Mouse (Mus musculus): ENCODE results near the gene Prrg3.
"Not testable (repeated sequence)": the region's sequence is repeated elsewhere in the genome, so short reads cannot be mapped to it uniquely, and the experiment has no call there.

The Prrg3 gene

GRCm38 (mm10) chrX:71962073-71963051, at the start of gene Prrg3:
Prrg3 (plus strand) TSS chrX:71962624.
- peak; percentile 22 for DNase-seq

GRCm38 (mm10) chrX:71946631-71947030, 15.8 kb upstream of the Prrg3 start:
- DNase-seq, result peak; percentile 7

DNA sequence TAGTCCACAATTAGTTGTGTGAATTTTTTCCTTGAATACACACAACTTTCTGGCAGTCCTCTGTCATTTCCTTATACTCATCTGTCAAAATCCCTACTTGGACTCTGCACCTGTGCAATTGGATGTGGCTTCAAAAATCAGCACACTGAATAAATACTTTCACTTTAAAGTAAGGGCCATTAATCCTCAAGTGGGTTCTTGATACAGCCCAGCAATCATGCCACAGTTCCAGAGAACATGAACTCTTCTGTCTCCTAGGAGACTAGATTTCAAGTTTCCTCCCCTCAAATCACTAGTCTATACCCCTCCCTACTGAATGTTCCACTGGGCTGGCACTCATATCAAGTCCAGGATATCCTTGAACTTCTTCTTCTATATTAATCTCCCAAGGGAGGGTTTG, 4.1 kb upstream of the Prrg3 start:
- DNase-seq, result no peak

GRCm38 (mm10) chrX:71963275-71963912, 970 bp downstream of the Prrg3 start:
- peak; percentile 17 for DNase-seq

GRCm38 (mm10) chrX:71968216-71968615, 5.8 kb downstream of the Prrg3 start:
- DNase-seq, result no peak

GRCm38 (mm10) chrX:71968816-71969215, 6.4 kb downstream of the Prrg3 start:
- peak; percentile 28 for DNase-seq

GRCm38 (mm10) chrX:71971325-71971724, 8.9 kb downstream of the Prrg3 start:
- no peak for DNase-seq

GRCm38 (mm10) chrX:71972686-71973085, 10.3 kb downstream of the Prrg3 start, which contains the start of gene Fate1:
Fate1 (plus strand) TSS chrX:71972986.
- DNase-seq, result no peak

DNA sequence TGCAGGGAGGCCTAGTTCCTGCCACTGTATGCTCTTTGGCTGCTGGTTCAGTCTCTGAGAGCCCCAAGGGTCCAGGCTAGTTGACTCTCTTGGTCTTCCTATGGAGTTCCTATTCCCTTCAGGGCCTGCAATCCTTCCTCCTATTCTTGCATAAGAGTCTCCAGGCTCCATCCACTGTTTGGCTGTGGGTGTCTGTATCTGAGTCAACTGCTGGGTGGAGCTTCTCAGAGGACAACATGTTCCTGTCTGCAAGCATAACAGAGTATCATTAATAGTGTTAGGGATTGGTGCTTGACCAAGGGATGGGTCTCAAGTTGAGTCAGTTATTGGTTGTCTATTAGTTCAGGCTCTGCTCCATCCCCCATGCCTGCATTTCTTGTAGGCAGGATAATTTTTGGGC, 15.3 kb downstream of the Prrg3 start:
- DNase-seq, result not testable (repeated sequence)

DNA sequence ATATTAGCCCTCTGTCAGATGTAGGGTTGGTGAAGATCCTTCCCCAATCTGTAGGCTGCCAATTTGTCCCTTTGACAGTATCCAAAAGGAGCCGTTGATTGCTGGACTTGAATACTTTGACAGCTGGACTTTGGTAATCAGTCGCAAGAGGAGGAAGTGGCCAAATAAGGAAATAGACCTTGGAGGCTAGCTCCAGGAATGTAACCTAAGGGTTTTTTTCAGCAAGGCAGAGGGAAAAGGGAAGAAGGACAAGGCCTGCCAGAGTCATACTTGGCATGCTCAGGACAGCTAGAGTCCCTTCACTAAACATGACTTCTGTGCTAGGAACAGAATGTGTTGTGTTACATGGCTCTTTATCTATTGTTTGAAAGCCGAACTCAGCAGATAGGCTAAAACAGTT, 18.0 kb downstream of the Prrg3 start:
- DNase-seq, result no peak

GRCm38 (mm10) chrX:71981322-71981721, 18.9 kb downstream of the Prrg3 start:
- no peak for DNase-seq

- DNase-seq, result no peak
Observed at GRCm38 (mm10) chrX:71983205-71983604, 20.8 kb downstream of the Prrg3 start.

DNA sequence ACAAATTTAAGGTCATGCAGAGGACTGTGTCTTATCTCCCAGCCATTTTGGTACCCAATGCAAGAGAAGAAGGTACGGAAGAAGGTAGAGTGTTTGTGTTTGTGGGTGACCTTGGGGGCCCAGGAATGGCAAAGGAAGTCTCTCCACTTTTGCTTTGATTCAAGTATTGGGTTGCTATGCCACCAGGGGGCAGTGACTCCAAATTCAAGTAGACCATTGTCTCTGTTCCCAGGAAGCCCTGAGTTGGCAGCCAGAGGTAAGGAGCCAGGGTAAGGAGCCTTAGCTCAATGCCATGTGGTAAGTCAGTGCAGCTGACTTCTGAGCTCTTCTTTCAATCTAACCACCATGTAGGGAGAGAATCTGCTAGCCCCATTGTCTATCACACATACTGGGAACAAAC, 21.4 kb downstream of the Prrg3 start:
- no peak for DNase-seq

GRCm38 (mm10) chrX:71991549-71991948, 29.1 kb downstream of the Prrg3 start, which contains the start of gene Cnga2:
Cnga2 (plus strand) TSS chrX:71991849.
- DNase-seq, result no peak

- DNase-seq, result no peak
Observed at GRCm38 (mm10) chrX:71995972-71996371, 33.5 kb downstream of the Prrg3 start.

GRCm38 (mm10) chrX:72009930-72010329, 47.5 kb downstream of the Prrg3 start:
- no peak for DNase-seq

GRCm38 (mm10) chrX:72012236-72012635, 49.8 kb downstream of the Prrg3 start:
- peak; percentile 40 for DNase-seq

- peak; percentile 14 for DNase-seq
Observed at GRCm38 (mm10) chrX:72012804-72013203, 50.4 kb downstream of the Prrg3 start.

DNA sequence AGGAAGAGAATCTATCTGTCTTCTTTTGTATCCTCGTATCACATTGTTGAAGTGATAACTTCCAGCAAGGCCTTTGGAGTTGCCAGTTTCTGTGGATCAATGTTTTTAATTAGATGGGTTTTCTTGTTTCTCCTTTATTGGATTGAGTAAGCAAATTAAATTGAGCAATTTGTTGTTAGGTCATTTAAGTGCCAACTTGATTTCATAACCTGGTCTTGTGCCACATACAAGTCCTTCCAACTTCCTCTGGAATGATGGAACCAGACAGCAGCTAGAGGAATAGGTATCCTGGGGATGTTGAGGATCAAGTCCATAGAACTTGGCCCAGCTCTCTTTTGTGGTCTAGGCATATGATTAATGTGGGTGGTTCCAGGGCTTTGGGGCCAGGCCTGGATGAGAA, 59.8 kb downstream of the Prrg3 start:
- DNase-seq, result no peak
